Mouse (Mus musculus): ENCODE data around the gene Tmem179b. TPM values are rescaled to one million over a fixed set of nuclear protein-coding genes. Genes with fewer than 3 reads are reported as not detected.

Tmem179b gene
- polyA plus RNA-seq, 1 experiment from 2014 or later: 60.0 TPM

- WGBS: 2% methylated on average over 5 of the region's 5 CpGs
- peaks cover 31% of the 10 kb centered on the region for H3K36me3 ChIP-seq
- no peaks in the 10 kb centered on the region for H3K9me3 ChIP-seq
- DNase-seq (ENCODE audit: low spot score): no peak
- H3K27me3 ChIP-seq (ENCODE audit: insufficient read depth, poor library complexity, severe bottlenecking): no peaks in the 10 kb centered on the region
- peaks cover 11% of the 10 kb centered on the region for H3K4me1 ChIP-seq
- peak overlapping the region; percentile 69 for H3K4me3 ChIP-seq
- peak overlapping the region; percentile 93 for H3K27ac ChIP-seq
Observed at GRCm38 (mm10) chr19:8722559-8722906, 51.7 kb downstream of the Tmem179b start.

Small RNA genes within 50 kb of the gene (microRNA-seq; reads per million reads assigned to microRNA genes)
- not detected for gene Mir6992

Other genes starting within 250 kb of the Tmem179b start
- 0.23 and 0.48 TPM in 2 replicates for gene Slc22a8, start 183.2 kb downstream of the Tmem179b start, polyA plus RNA-seq (2016; fragmentation: Nextera tagmentation; extraction: Ambion mirVana)
- 0.04 TPM in 1 of 2 replicates, not detected in the other for gene Slc22a6, start 156.4 kb downstream of the Tmem179b start, polyA plus RNA-seq (2016; fragmentation: Nextera tagmentation; extraction: Ambion mirVana)
- gene Chrm1, start 110.7 kb downstream of the Tmem179b start, polyA plus RNA-seq (2016; fragmentation: Nextera tagmentation; extraction: Ambion mirVana): 0.04 TPM in 1 of 2 replicates, not detected in the other
- 91.8 and 104 TPM in 2 replicates for gene Slc3a2, start 51.1 kb downstream of the Tmem179b start, polyA plus RNA-seq (2016; fragmentation: Nextera tagmentation; extraction: Ambion mirVana)
- gene Wdr74, start 38.6 kb downstream of the Tmem179b start, polyA plus RNA-seq (2016; fragmentation: Nextera tagmentation; extraction: Ambion mirVana): 76.6 and 101 TPM in 2 replicates
- gene 1700092M07Rik, start 33.7 kb downstream of the Tmem179b start, polyA plus RNA-seq (2016; fragmentation: Nextera tagmentation; extraction: Ambion mirVana): 1.6 and 2.1 TPM in 2 replicates
- 83.1 and 91.1 TPM in 2 replicates for gene Stx5a, start 33.1 kb downstream of the Tmem179b start, polyA plus RNA-seq (2016; fragmentation: Nextera tagmentation; extraction: Ambion mirVana)
- gene Nxf1, start 17.4 kb downstream of the Tmem179b start, polyA plus RNA-seq (2016; fragmentation: Nextera tagmentation; extraction: Ambion mirVana): 156 and 193 TPM in 2 replicates
- 134 and 136 TPM in 2 replicates for gene Tmem223, start 3.5 kb downstream of the Tmem179b start, polyA plus RNA-seq (2016; fragmentation: Nextera tagmentation; extraction: Ambion mirVana)
- gene Taf6l, start 11.9 kb upstream of the Tmem179b start, polyA plus RNA-seq (2016; fragmentation: Nextera tagmentation; extraction: Ambion mirVana): 29.7 and 36.1 TPM in 2 replicates
- 159 and 172 TPM in 2 replicates for gene Polr2g, start 24.1 kb upstream of the Tmem179b start, polyA plus RNA-seq (2016; fragmentation: Nextera tagmentation; extraction: Ambion mirVana)
- 5.4 and 5.9 TPM in 2 replicates for gene Zbtb3, start 28.1 kb upstream of the Tmem179b start, polyA plus RNA-seq (2016; fragmentation: Nextera tagmentation; extraction: Ambion mirVana)
- gene Ttc9c, start 44.9 kb upstream of the Tmem179b start, polyA plus RNA-seq (2016; fragmentation: Nextera tagmentation; extraction: Ambion mirVana): 43.2 and 51.3 TPM in 2 replicates
- 2.8 and 4.6 TPM in 2 replicates for gene Hnrnpul2, start 45.5 kb upstream of the Tmem179b start, polyA plus RNA-seq (2016; fragmentation: Nextera tagmentation; extraction: Ambion mirVana)
- gene AC129217.1, start 55.3 kb upstream of the Tmem179b start, polyA plus RNA-seq (2016; fragmentation: Nextera tagmentation; extraction: Ambion mirVana): not detected in 2 replicates
- 46.2 and 51.1 TPM in 2 replicates for gene Bscl2, start 63.0 kb upstream of the Tmem179b start, polyA plus RNA-seq (2016; fragmentation: Nextera tagmentation; extraction: Ambion mirVana)
- gene Gng3, start 64.7 kb upstream of the Tmem179b start, polyA plus RNA-seq (2016; fragmentation: Nextera tagmentation; extraction: Ambion mirVana): 2.6 and 4.7 TPM in 2 replicates
- 0.36 and 0.51 TPM in 2 replicates for gene Lrrn4cl, start 76.3 kb upstream of the Tmem179b start, polyA plus RNA-seq (2016; fragmentation: Nextera tagmentation; extraction: Ambion mirVana)
- gene Ubxn1, start 97.0 kb upstream of the Tmem179b start, polyA plus RNA-seq (2016; fragmentation: Nextera tagmentation; extraction: Ambion mirVana): 156 and 193 TPM in 2 replicates
- gene Uqcc3, start 106.5 kb upstream of the Tmem179b start, polyA plus RNA-seq (2016; fragmentation: Nextera tagmentation; extraction: Ambion mirVana): 58.9 and 59.4 TPM in 2 replicates
- 68.9 and 88.7 TPM in 2 replicates for gene Lbhd1, start 109.3 kb upstream of the Tmem179b start, polyA plus RNA-seq (2016; fragmentation: Nextera tagmentation; extraction: Ambion mirVana)
- not detected in 2 replicates for gene Gm49403, start 109.5 kb upstream of the Tmem179b start, polyA plus RNA-seq (2016; fragmentation: Nextera tagmentation; extraction: Ambion mirVana)
- 106 and 140 TPM in 2 replicates for gene 1810009A15Rik, start 114.4 kb upstream of the Tmem179b start, polyA plus RNA-seq (2016; fragmentation: Nextera tagmentation; extraction: Ambion mirVana)
- gene Gm49416, start 114.5 kb upstream of the Tmem179b start, polyA plus RNA-seq (2016; fragmentation: Nextera tagmentation; extraction: Ambion mirVana): not detected in 2 replicates
- gene Ints5, start 118.5 kb upstream of the Tmem179b start, polyA plus RNA-seq (2016; fragmentation: Nextera tagmentation; extraction: Ambion mirVana): 35.8 and 39.0 TPM in 2 replicates
- 91.4 and 103 TPM in 2 replicates for gene Ganab, start 123.6 kb upstream of the Tmem179b start, polyA plus RNA-seq (2016; fragmentation: Nextera tagmentation; extraction: Ambion mirVana)
- gene B3gat3, start 145.9 kb upstream of the Tmem179b start, polyA plus RNA-seq (2016; fragmentation: Nextera tagmentation; extraction: Ambion mirVana): 52.0 and 57.9 TPM in 2 replicates
- 3.2 and 5.2 TPM in 2 replicates for gene Rom1, start 154.9 kb upstream of the Tmem179b start, polyA plus RNA-seq (2016; fragmentation: Nextera tagmentation; extraction: Ambion mirVana)
- 17.4 and 24.4 TPM in 2 replicates for gene Eml3, start 155.1 kb upstream of the Tmem179b start, polyA plus RNA-seq (2016; fragmentation: Nextera tagmentation; extraction: Ambion mirVana)
- gene Mta2, start 167.4 kb upstream of the Tmem179b start, polyA plus RNA-seq (2016; fragmentation: Nextera tagmentation; extraction: Ambion mirVana): 113 and 140 TPM in 2 replicates
- gene Tut1, start 179.4 kb upstream of the Tmem179b start, polyA plus RNA-seq (2016; fragmentation: Nextera tagmentation; extraction: Ambion mirVana): 25.7 and 32.8 TPM in 2 replicates
- 378 and 459 TPM in 2 replicates for gene Eef1g, start 192.6 kb upstream of the Tmem179b start, polyA plus RNA-seq (2016; fragmentation: Nextera tagmentation; extraction: Ambion mirVana)
- gene Ahnak, start 214.8 kb upstream of the Tmem179b start, polyA plus RNA-seq (2016; fragmentation: Nextera tagmentation; extraction: Ambion mirVana): 15.1 and 19.4 TPM in 2 replicates

Data from heart, embryonic 10.5 days (tissue).